Mouse (Mus musculus) regulatory T cell (primary cell): ENCODE results near the gene Dtx3.

Experiments
- in situ Hi-C: fragments of 300-600 bp; cut with MboI, MseI; formaldehyde crosslinking; loops from one replicate; pipeline ENCODE4 v1.15.1; 2025; ENCODE audit warnings: high pct_unique_total_duplicates

Gene Dtx3

GRCm38 (mm10) chr10:127145303-127145702 is 50.2 kb downstream of the Dtx3 start:
- in situ Hi-C loops, result no loop called here

GRCm38 (mm10) chr10:127144536-127144935 is 51.0 kb downstream of the Dtx3 start:
- in situ Hi-C loops, result no loop called here

- in situ Hi-C loops, result no loop called here
These were observed 52.3 kb downstream of the Dtx3 start for GRCm38 (mm10) chr10:127143228-127143627.

- in situ Hi-C loops, result no loop called here
These were observed 54.0 kb downstream of the Dtx3 start for GRCm38 (mm10) chr10:127141500-127141899.

GRCm38 (mm10) chr10:127140971-127141370 is 54.6 kb downstream of the Dtx3 start:
- in situ Hi-C loops, result no loop called here
